Mouse (Mus musculus): ENCODE results near the gene Slfn8.
"Not testable (repeated sequence)": the region's sequence is repeated elsewhere in the genome, so short reads cannot be mapped to it uniquely, and the experiment has no call there.

Gene Slfn8

GRCm38 (mm10) chr11:83020621-83021020 lies at the start of gene Slfn8:
Slfn8 (minus strand) TSS chr11:83020810.
- ATAC-seq (ENCODE audit: insufficient number of reproducible peaks, low FRiP score, low TSS enrichment) = no peak

GRCm38 (mm10) chr11:83067982-83068694 lies 47.5 kb upstream of the Slfn8 start:
- ATAC-seq (ENCODE audit: insufficient number of reproducible peaks, low FRiP score, low TSS enrichment) = no peak

DNA sequence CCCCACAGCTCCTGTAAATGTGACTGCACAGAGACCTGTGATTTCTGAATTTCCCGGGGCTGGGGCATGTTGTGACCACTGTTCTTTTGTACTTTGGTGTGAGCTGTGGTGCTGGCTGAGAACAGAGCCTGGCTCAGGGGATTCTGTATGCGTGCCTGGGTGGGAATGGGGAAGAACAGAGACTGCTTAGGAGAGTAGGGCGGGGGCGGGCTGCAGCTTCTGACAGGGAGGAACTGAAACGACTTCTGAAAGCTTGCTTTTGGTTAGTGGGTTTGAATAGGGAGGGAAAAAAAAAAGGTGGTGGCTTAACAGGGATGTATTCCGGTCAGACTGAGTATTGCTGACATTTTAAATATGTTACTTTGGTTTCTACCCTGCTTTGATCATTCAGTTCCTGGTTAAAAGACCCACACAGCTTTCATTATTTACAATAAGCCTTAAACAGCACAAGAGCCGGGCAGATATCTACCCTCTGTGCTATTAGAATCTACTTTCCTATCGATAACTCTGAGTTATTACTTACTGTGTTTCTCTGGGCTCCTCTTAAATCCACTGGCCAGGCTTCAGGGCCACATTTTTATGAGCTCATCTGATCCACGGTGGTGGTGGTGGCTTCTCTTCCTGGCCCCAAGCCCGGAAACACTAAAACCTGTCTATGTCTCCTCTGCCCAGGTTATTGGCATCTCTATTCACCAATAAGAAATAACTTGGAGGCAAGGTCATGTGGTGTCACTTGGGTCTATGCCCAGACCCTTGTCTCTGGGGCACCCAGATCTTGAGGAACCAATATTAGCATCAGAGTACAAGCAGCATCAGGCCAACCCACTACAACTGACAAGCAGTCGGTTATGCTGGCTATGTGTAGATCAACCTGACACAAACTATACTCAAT lies 46.3 kb upstream of the Slfn8 start:
- ATAC-seq (ENCODE audit: insufficient number of reproducible peaks, low FRiP score, low TSS enrichment) = no peak

- no peak for ATAC-seq (ENCODE audit: insufficient number of reproducible peaks, low FRiP score, low TSS enrichment)
Observed at GRCm38 (mm10) chr11:83065441-83066344, 45.1 kb upstream of the Slfn8 start.

DNA sequence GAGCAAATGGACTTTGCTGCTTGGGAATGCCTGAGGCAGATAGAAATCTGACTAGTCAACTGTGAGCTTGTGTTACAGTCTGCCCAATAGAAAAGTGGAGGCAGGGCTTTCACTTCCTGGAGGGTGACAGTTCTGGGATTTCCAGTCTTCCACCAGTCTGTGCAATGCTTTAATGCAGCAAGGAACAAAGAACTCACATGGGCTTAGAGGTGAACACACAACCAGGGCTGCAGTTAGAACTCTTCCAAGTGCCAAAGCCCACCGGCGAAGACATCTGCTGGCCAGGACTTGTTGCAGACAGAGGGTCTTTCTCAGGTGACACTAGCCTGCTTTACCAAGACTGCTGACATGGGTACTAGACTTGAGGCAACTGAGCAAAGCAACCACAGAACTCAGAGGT lies 44.3 kb upstream of the Slfn8 start, which contains the start of gene Slfn2:
Gene Slfn2 (plus strand): TSS at position 167 of the 400 bp plus-strand sequence.
- ATAC-seq (ENCODE audit: insufficient number of reproducible peaks, low FRiP score, low TSS enrichment) = no peak

GRCm38 (mm10) chr11:83063941-83064349 lies 43.3 kb upstream of the Slfn8 start:
- no peak for ATAC-seq (ENCODE audit: insufficient number of reproducible peaks, low FRiP score, low TSS enrichment)

DNA sequence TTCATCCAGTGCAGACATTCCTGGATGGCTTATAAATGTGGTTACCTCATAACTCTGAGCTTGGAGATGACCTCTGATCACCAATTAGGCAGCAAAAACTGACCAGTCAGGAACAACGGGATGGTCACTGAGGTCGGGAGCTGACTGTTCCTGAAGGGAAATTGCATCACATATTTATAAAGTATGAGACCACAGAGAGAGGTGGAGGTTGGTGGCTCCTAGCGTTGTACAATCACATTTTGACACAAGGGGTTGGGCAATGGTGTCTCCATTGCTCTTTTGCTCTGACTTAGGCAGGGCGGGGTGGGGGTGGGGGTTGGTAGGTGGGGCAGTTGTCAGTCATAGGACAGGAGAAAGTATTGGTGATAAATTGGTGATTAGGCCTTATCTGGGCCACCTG lies 42.5 kb upstream of the Slfn8 start:
- ATAC-seq (ENCODE audit: insufficient number of reproducible peaks, low FRiP score, low TSS enrichment) = no peak

- no peak for ATAC-seq (ENCODE audit: insufficient number of reproducible peaks, low FRiP score, low TSS enrichment)
Observed at GRCm38 (mm10) chr11:83061806-83062205, 41.2 kb upstream of the Slfn8 start.

- no peak for ATAC-seq (ENCODE audit: insufficient number of reproducible peaks, low FRiP score, low TSS enrichment)
Observed at GRCm38 (mm10) chr11:83060412-83061020, 39.9 kb upstream of the Slfn8 start.

DNA sequence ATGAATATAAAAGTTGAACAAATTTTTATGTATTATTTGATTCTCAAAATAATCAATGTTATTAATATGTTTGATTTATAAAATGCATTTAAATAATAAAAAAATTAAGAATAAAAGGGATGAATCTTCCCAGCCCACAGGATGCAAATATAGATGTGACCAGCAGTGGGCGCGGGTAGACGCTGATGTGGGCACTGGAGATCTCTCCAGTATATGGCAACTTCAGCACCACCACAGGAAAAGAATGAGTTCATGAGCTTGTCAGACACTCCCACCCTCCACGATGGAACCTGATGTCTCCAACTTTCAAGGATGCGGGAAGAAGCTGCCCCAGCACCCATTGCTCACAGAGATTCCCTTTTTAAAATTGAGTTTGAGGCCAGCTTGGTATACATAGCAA lies 37.3 kb upstream of the Slfn8 start:
- no peak for ATAC-seq (ENCODE audit: insufficient number of reproducible peaks, low FRiP score, low TSS enrichment)

DNA sequence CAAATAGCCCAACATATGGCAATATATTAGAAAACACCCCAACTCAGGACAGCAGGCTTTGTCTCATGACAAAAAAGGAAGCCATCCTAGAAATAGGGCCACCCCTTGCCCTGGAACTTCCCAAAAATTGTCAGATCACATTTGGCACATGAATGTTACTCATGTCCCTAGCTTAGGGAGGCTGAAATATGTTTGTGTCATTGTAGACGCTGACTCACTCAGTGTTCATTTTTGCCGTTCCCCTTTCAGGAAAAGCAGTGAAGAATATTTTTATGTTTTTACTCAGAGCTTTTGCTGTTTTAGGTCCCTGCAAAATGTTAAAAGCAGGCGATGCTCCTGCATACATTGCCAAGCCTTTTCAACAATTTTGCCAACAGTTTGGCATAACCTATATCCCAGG lies 25.0 kb upstream of the Slfn8 start:
- ATAC-seq (ENCODE audit: insufficient number of reproducible peaks, low FRiP score, low TSS enrichment) = no peak

DNA sequence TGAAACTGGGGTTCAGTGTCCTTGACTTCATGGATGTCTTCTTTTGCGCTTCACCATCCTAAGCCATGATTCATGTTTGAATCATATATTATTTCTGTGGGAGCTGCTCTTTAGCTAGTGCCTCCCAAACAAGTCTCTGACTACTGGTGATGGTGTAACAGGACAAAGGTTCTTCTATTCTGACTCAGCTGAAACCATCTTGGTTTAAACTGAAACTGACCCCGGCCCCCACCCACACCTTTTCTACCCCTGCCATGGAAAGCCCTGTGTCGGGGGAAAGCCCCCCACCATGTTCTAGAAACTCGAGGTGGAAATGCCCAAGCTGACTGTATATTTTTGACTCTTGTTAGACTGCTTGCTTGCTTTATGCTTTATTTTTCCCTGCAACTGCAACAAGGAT lies 23.3 kb upstream of the Slfn8 start:
- ATAC-seq (ENCODE audit: insufficient number of reproducible peaks, low FRiP score, low TSS enrichment) = no peak

DNA sequence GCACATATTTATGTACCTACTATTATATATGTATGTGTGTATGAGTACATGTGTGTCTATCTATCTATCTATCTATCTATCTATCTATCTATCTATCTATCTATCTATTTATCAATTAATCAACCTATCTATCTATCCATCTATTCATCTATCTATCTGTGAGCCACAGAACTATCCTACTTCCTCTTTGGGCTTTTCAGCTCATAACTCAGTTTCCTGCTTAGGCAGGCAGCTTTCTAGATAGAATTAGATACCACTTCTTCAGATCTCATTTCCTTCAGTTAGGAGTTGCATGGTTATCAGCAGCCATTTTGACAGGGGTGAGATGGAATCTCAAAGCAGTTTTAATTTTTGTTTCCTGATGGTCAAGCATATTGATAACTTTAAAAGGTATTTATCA lies 20.4 kb upstream of the Slfn8 start:
- no peak for ATAC-seq (ENCODE audit: insufficient number of reproducible peaks, low FRiP score, low TSS enrichment)

DNA sequence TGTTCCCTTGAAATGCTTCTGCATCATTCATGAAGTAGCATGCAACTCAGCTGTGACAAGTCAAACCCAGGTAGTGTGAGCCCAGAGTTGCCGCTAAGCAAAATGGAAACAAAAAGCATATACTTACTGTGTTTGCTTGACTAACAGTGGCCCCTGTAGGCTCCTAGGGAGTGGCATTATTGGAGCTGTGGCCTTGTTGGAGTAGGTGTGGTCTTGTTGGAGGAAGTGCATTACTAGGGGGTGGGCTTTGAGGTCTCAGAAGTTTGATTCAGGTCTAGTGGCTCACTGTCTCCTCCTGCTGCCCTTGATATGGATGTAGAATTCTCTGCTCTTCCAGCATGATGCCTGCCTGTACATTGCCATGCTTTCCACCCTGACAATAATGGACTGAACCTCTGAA lies 19.7 kb upstream of the Slfn8 start:
- no peak for ATAC-seq (ENCODE audit: insufficient number of reproducible peaks, low FRiP score, low TSS enrichment)

GRCm38 (mm10) chr11:83039796-83040195 lies 19.2 kb upstream of the Slfn8 start:
- no peak for ATAC-seq (ENCODE audit: insufficient number of reproducible peaks, low FRiP score, low TSS enrichment)

DNA sequence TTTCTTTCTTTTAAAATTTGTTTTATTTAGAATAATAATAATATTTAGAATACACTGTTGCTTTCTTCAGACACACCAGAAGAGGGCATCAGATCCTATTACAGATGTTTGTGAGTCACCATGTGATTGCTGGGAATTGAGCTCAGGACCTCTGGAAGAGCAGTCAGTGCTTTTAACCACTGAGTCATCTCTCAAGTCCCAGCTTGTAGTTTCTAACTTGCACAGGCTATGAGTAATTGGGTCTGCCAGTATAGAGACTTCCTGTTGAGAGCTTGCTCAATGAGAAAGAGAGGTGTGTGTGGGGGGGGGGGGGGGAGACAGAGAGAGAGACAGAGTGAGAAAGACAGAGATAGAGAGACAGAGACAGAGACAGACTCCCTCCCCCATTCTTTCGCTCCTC lies 18.5 kb upstream of the Slfn8 start:
- no peak for ATAC-seq (ENCODE audit: insufficient number of reproducible peaks, low FRiP score, low TSS enrichment)

GRCm38 (mm10) chr11:83038686-83039085 lies 18.1 kb upstream of the Slfn8 start:
- ATAC-seq (ENCODE audit: insufficient number of reproducible peaks, low FRiP score, low TSS enrichment) = not testable (repeated sequence)

DNA sequence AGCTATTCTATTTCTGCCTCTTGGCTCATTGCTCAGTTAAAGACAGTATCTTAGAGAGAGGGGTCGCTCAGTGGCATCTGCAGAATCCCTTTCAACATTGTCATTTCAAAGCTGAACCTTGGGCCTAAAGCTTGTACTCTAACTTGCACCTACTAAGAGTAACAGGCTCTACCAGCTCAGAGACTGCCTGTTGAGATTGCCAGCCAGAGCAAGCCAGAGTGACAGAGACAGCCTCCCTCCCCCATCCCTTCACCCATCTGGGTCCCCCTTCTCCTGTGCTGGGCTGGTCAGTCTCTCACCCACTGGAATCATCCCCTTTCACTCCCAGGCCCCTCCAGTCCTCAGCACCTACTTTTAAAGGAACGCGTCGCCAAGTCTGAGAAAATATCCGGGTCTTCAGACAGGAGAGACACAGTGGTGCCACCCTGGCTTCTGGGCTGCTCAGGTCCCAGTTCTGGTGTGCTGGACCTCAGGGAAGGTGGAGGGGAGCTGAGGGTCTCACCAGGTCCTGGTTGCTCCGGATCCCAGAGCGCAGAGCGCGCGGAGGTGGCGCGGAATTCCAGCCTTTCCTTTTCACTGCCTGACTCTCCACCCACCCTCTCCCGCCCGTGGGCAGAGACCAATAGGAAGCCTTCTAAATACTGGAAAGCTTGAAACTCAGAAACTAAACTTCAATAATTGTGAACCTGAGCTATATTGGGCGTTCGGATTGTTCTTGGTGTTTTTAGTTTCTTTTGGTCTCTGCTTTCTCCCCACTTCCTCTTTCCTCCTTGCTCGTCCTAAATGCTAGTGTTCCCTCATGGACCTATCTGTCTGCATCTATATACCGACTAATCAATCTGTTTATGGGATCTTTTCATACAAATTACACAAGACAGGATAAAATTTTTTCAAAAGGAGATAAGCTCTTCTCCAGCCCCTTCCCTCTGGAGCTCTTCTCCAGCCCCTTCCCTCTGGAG lies 770 bp downstream of the Slfn8 start:
- ATAC-seq (ENCODE audit: insufficient number of reproducible peaks, low FRiP score, low TSS enrichment) = not testable (repeated sequence)

- no peak for ATAC-seq (ENCODE audit: insufficient number of reproducible peaks, low FRiP score, low TSS enrichment)
Observed at GRCm38 (mm10) chr11:83016093-83016492, 4.5 kb downstream of the Slfn8 start.
